Mouse (Mus musculus): ENCODE measurements around the gene Clcnka. TPM values are rescaled to one million over a fixed set of nuclear protein-coding genes. Genes with fewer than 3 reads are reported as not detected.

The Clcnka gene
- total RNA-seq, 2 experiments from 2014 or later: 1.2 to 1.8 TPM

- no peak for DNase-seq
- intact Hi-C loops (cut with DNase I; ENCODE audit: low total_unique reads): no loop called here
These were observed 25.3 kb upstream of the Clcnka start for GRCm38 (mm10) chr4:141423691-141424431.

GRCm38 (mm10) chr4:141423288-141423687 is 24.8 kb upstream of the Clcnka start:
- DNase-seq: no peak
- intact Hi-C loops (cut with DNase I; ENCODE audit: low total_unique reads): no loop called here

GRCm38 (mm10) chr4:141422841-141423240 is 24.3 kb upstream of the Clcnka start:
- DNase-seq: no peak
- intact Hi-C loops (cut with DNase I; ENCODE audit: low total_unique reads): no loop called here

GRCm38 (mm10) chr4:141421423-141421822 is 22.9 kb upstream of the Clcnka start:
- DNase-seq: peak; percentile 82
- intact Hi-C loops (cut with DNase I; ENCODE audit: low total_unique reads): no loop called here

- DNase-seq: no peak
These were observed 22.4 kb upstream of the Clcnka start for GRCm38 (mm10) chr4:141420886-141421285.

GRCm38 (mm10) chr4:141420192-141420829 is 21.8 kb upstream of the Clcnka start, which contains the start of gene Hspb7:
Hspb7 (plus strand) TSS chr4:141420779.
- intact Hi-C loops (cut with DNase I; ENCODE audit: low total_unique reads): no loop called here
- no peak for DNase-seq

More at GRCm38 (mm10) chr4:141420886-141421285, 22.4 kb upstream of the Clcnka start:
- intact Hi-C loops (cut with DNase I; ENCODE audit: low total_unique reads): no loop called here

GRCm38 (mm10) chr4:141419398-141420191 is 21.1 kb upstream of the Clcnka start:
- no peak for DNase-seq
- intact Hi-C loops (cut with DNase I; ENCODE audit: low total_unique reads): no loop called here

GRCm38 (mm10) chr4:141415924-141416323 is 17.4 kb upstream of the Clcnka start, which contains the start of gene Clcnkb:
Clcnkb (minus strand) TSS chr4:141416014.
- intact Hi-C loops (cut with DNase I; ENCODE audit: low total_unique reads): no loop called here

GRCm38 (mm10) chr4:141411430-141411992 is 13.0 kb upstream of the Clcnka start:
- intact Hi-C loops (cut with DNase I; ENCODE audit: low total_unique reads): no loop called here
- no peak for DNase-seq

More at GRCm38 (mm10) chr4:141415924-141416323, 17.4 kb upstream of the Clcnka start, which contains the start of gene Clcnkb:
- DNase-seq: no peak

GRCm38 (mm10) chr4:141408577-141408976 is 10.1 kb upstream of the Clcnka start:
- no peak for DNase-seq
- intact Hi-C loops (cut with DNase I; ENCODE audit: low total_unique reads): no loop called here

- peak; percentile 62 for DNase-seq
- intact Hi-C loops (cut with DNase I; ENCODE audit: low total_unique reads): no loop called here
These were observed 8.2 kb upstream of the Clcnka start for GRCm38 (mm10) chr4:141406516-141407299.

GRCm38 (mm10) chr4:141405314-141405622 is 6.7 kb upstream of the Clcnka start:
- DNase-seq: no peak
- intact Hi-C loops (cut with DNase I; ENCODE audit: low total_unique reads): loop anchor here (2.0 kb wide), 1 partner anchor 170 kb away; no protein-coding TSS in a partner anchor

GRCm38 (mm10) chr4:141404518-141405313 is 6.2 kb upstream of the Clcnka start:
- intact Hi-C loops (cut with DNase I; ENCODE audit: low total_unique reads): loop anchor here (2.0 kb wide), 1 partner anchor 170 kb away; no protein-coding TSS in a partner anchor
- DNase-seq: peak; percentile 80

- DNase-seq: no peak
- intact Hi-C loops (cut with DNase I; ENCODE audit: low total_unique reads): no loop called here
These were observed 1.6 kb upstream of the Clcnka start for GRCm38 (mm10) chr4:141400171-141400570.

GRCm38 (mm10) chr4:141397861-141398260 is 663 bp downstream of the Clcnka start:
- intact Hi-C loops (cut with DNase I; ENCODE audit: low total_unique reads): no loop called here
- no peak for DNase-seq

GRCm38 (mm10) chr4:141394751-141395150 is 3.8 kb downstream of the Clcnka start:
- DNase-seq: no peak
- intact Hi-C loops (cut with DNase I; ENCODE audit: low total_unique reads): no loop called here

- no peak for DNase-seq
- intact Hi-C loops (cut with DNase I; ENCODE audit: low total_unique reads): no loop called here
These were observed 7.2 kb downstream of the Clcnka start for GRCm38 (mm10) chr4:141391293-141391692.
